Mouse (Mus musculus): Measurements from ENCODE around the gene Scml4.
A peak's percentile ranks its signal among the peaks of the same experiment; 100 is the strongest.

The Scml4 gene

GRCm38 (mm10) chr10:42860159-42860911 is at the start of gene Scml4:
Gene Scml4, plus strand, starts transcription at chr10:42860370.
- DNase-seq (ENCODE audit: low read depth), result peak; percentile 96

GRCm38 (mm10) chr10:42825923-42826322 is 34.2 kb upstream of the Scml4 start:
- no peak for DNase-seq (ENCODE audit: low read depth)

GRCm38 (mm10) chr10:42827155-42827554 is 33.0 kb upstream of the Scml4 start:
- no peak for DNase-seq (ENCODE audit: low read depth)

GRCm38 (mm10) chr10:42830007-42830406 is 30.2 kb upstream of the Scml4 start:
- no peak for DNase-seq (ENCODE audit: low read depth)

GRCm38 (mm10) chr10:42830409-42830808 is 29.8 kb upstream of the Scml4 start:
- DNase-seq (ENCODE audit: low read depth), result no peak

- peak; percentile 73 for DNase-seq (ENCODE audit: low read depth)
Measured at GRCm38 (mm10) chr10:42832677-42833076, 27.5 kb upstream of the Scml4 start.

GRCm38 (mm10) chr10:42833871-42834727 is 26.1 kb upstream of the Scml4 start:
- DNase-seq (ENCODE audit: low read depth), result no peak

GRCm38 (mm10) chr10:42838106-42838505 is 22.1 kb upstream of the Scml4 start:
- no peak for DNase-seq (ENCODE audit: low read depth)

GRCm38 (mm10) chr10:42838736-42839135 is 21.4 kb upstream of the Scml4 start:
- peak; percentile 84 for DNase-seq (ENCODE audit: low read depth)

- DNase-seq (ENCODE audit: low read depth), result no peak
Measured at GRCm38 (mm10) chr10:42840036-42840435, 20.1 kb upstream of the Scml4 start.

GRCm38 (mm10) chr10:42841531-42842195 is 18.5 kb upstream of the Scml4 start:
- peak; percentile 74 for DNase-seq (ENCODE audit: low read depth)

- DNase-seq (ENCODE audit: low read depth), result peak; percentile 84
Measured at GRCm38 (mm10) chr10:42842358-42842757, 17.8 kb upstream of the Scml4 start.

GRCm38 (mm10) chr10:42843416-42843815 is 16.8 kb upstream of the Scml4 start:
- DNase-seq (ENCODE audit: low read depth), result no peak

- DNase-seq (ENCODE audit: low read depth), result no peak
Measured at GRCm38 (mm10) chr10:42845480-42845879, 14.7 kb upstream of the Scml4 start.

GRCm38 (mm10) chr10:42848179-42849080 is 11.7 kb upstream of the Scml4 start:
- DNase-seq (ENCODE audit: low read depth), result peak; percentile 75

GRCm38 (mm10) chr10:42849081-42849400 is 11.1 kb upstream of the Scml4 start:
- DNase-seq (ENCODE audit: low read depth), result peak; percentile 74

GRCm38 (mm10) chr10:42854838-42855237 is 5.3 kb upstream of the Scml4 start:
- no peak for DNase-seq (ENCODE audit: low read depth)

- DNase-seq (ENCODE audit: low read depth), result no peak
Measured at GRCm38 (mm10) chr10:42855250-42855649, 4.9 kb upstream of the Scml4 start.

GRCm38 (mm10) chr10:42856574-42856973 is 3.6 kb upstream of the Scml4 start:
- no peak for DNase-seq (ENCODE audit: low read depth)

- DNase-seq (ENCODE audit: low read depth), result no peak
Measured at GRCm38 (mm10) chr10:42857021-42857420, 3.1 kb upstream of the Scml4 start.

- no peak for DNase-seq (ENCODE audit: low read depth)
Measured at GRCm38 (mm10) chr10:42859781-42860158, 400 bp upstream of the Scml4 start.

GRCm38 (mm10) chr10:42861446-42861845 is 1.3 kb downstream of the Scml4 start:
- DNase-seq (ENCODE audit: low read depth), result peak; percentile 79

Data from naive thymus-derived CD4-positive, alpha-beta T cell, adult 2 months (primary cell).